Mouse (Mus musculus): Measurements from ENCODE around the gene Mlc1.
A peak's percentile ranks its signal among the peaks of the same experiment; 100 is the strongest.

The Mlc1 gene

GRCm38 (mm10) chr15:88936619-88937290 is 42.1 kb downstream of the Mlc1 start:
- DNase-seq (ENCODE audit: low spot score), result no peak

- DNase-seq (ENCODE audit: low spot score), result peak; percentile 33
Observed at GRCm38 (mm10) chr15:88934141-88934540, 44.7 kb downstream of the Mlc1 start.

DNA sequence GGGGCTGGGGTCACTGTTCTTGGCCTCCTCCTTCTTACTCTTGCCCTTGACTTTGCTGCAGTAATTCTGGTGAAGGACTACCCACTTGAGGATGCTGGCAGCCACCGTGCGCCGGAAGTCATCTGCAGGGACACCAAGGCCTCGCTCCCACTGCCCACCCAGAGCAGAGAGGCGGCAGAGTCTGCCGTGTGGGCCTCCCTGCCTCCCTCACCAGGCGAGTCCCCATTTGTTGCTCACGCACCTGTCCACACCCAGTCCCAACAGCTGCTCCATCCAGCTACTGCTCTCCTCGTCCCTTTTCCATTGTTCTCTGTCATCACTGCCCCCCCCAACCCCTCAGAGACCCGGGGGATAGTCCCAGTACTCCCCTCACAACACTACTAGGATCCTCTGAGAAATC is 46.1 kb downstream of the Mlc1 start:
- no peak for DNase-seq (ENCODE audit: low spot score)

DNA sequence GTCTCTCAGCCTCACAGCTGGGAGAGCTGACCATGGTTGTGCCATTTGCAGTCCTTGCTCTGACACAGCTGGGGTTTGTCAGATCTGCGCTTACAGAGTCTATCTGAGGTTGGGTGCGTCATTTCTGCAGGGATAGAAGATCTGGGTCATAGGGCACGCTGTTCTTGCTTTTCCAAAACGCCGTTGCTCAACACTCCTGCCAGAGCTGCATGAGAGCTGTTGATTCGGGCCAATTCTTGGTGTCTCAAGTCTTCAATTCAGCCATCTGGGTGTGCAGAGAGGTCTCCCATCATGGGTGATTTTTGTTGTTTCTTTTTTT is 56.9 kb downstream of the Mlc1 start:
- no peak for DNase-seq (ENCODE audit: low spot score)

GRCm38 (mm10) chr15:88921131-88921991 is 57.4 kb downstream of the Mlc1 start:
- DNase-seq (ENCODE audit: low spot score), result peak; percentile 93

GRCm38 (mm10) chr15:88920065-88920464 is 58.7 kb downstream of the Mlc1 start:
- no peak for DNase-seq (ENCODE audit: low spot score)

- no peak for DNase-seq (ENCODE audit: low spot score)
Observed at GRCm38 (mm10) chr15:88919328-88919727, 59.5 kb downstream of the Mlc1 start.

GRCm38 (mm10) chr15:88917126-88917525 is 61.7 kb downstream of the Mlc1 start:
- DNase-seq (ENCODE audit: low spot score), result no peak

DNA sequence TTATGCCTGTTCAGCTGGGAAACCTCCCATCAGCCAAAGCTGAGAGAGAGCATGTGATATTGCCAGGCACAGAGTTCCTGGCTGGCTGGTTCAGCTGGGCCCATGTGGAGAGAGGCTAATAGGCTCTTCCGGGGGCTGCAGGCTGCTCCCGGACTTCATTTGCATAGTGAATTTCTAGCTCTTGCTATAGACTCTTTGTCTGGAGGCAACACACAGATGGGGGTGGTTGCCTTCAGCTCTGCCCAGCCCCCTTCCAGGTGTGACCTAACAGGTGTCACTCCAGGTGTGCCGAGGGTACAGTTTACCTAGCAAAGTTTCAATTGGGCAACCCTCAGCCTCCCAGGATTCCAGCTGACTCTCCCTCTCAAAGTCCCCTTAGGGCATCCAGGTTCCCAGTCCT is 62.4 kb downstream of the Mlc1 start:
- DNase-seq (ENCODE audit: low spot score), result no peak

DNA sequence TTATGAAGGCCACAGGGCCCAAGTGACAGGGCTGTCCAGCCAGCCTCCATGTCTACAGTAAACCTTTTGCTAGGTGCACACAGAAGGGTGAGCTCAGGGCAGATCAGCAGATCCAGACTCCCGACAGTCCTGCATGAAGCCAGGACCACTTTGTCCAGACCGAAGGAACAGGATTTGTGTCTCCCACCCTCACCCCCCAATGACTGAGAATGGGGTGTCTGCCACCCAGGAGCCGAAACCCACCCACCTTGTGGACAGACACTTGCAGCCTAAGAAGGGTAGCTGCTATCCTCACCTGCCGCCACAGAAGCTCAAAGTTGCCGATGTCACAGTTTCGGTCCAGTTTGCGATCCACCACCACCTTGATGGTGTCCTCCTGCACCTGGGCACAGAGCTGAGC is 63.8 kb downstream of the Mlc1 start:
- DNase-seq (ENCODE audit: low spot score), result no peak

DNA sequence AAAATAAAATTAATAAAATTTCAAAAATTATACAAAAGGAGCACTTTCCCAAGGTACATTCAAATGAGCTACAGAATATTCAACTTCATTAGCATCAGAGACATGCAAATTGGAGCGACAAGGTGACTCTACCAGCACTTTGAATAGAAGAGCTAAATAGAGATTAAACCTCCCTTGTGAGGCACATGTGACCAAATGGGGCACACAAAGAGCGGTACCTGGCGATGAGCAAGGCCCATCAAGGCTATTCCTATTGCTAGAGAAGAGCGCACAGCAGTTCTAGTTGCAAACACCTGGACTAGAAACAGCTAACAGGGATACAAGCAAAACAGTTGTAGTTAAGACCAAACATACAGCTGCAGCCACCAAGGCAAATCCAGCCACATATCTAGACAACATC is 72.5 kb downstream of the Mlc1 start:
- no peak for DNase-seq (ENCODE audit: low spot score)

All from embryo, embryonic 10.5 days (tissue).